Mouse (Mus musculus): ENCODE data around the gene Nrbf2. TPM values are rescaled to one million over a fixed set of nuclear protein-coding genes. Genes with fewer than 3 reads are reported as not detected.

Nrbf2 gene
- total RNA-seq (2021), result 10 to 100 TPM; 10.4 to 10.6 TPM

DNA sequence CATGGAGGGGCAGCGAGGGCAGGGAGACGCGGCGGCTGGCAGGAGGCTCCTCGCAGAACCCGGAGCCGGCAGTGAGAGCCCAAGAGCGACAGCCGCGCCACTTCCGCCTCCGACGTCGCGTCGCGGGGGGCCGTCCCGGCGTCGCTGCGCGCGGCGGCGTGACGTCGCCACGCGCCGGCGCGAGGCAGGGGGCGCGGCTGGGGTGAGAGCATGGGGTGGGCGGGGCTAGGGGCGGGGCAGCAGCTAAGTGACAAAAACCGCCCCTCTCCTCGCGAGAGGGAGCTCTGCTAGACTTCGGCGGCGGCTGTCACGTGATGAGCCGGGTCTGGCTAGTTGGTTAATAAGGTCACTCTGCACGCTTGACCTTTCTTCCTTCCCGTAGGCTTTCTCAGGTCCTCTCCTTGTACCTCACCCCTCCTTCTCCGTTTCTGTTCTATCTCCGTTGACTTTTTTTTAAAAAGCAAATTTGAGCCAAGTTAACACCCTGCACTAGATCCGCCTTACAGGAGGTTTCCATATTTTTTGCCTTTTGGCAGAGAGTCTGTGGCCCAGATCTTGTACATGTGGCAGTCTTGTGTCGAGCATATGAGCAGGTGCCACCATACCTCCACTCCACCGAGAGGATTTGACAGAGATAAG is at the start of gene Nrbf2:
TSS of gene Nrbf2 (minus strand) at position 130 of the 639 bp plus-strand sequence.
- intact Hi-C loops (cut with DNase I), result loop anchor here (1.0 kb wide), 1 partner anchor 95 kb away; no protein-coding TSS in a partner anchor
- peak; percentile 88 to 89 for DNase-seq

DNA sequence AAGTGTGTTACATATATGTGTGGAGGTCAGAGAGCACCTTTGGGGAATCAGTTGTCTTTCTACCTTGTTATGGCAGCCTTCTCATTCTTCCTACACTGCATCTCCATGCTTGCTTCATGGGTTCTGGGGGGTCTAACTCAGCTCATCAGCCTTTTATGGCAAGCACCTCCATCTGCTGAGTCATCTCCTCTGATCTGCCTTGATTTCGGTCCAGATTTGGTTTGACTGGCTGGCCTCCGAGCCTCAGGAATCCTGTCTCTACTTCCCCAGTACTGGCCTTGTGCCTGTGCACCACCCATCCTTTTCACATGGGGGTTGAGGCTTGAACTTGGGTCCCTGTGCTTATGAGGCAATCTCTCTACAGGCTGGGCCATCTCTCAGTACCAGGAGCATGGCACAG is 45.5 kb upstream of the Nrbf2 start:
- no peak for DNase-seq
- intact Hi-C loops (cut with DNase I), result no loop called here

DNA sequence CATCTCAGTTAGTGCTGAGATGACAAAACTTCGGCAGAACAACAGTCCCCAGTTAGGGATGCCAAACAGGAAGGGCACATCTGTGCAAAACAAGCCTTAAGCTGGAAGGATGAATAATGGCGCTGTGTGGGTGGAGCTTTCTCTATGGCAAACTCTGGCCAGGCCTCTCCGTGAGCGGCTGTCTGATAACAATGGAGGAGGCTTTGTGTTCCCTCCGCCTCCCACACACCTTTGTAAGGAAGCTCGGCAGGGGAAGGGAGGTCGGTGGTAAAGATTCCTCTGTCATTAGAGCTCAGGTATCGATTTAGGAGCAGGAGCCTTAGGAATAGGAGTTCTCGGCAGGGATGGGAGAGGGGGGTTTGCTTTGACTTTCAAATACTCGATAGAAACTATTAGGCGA is 44.6 kb upstream of the Nrbf2 start:
- no peak for DNase-seq
- intact Hi-C loops (cut with DNase I), result no loop called here

DNA sequence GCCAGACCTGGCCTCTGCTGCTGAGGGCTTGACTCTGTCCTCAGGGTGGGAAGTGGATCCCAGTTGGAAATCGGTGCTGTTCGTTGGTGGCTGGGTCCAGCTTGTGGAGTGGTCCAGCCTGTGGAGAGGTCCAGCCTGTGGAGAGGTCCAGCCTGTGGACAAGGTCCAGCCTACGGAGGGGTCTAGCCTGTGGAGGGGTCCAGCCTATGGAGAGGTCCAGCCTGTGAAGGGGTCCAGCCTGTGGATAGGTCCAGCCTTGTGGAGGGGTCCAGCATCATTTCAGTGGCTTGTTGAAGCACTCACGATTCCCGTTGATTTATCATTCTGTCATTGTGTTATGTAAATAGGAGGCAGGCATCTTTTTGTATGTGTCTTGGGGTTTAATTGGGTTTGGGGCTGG is 43.1 kb upstream of the Nrbf2 start:
- no peak for DNase-seq

DNA sequence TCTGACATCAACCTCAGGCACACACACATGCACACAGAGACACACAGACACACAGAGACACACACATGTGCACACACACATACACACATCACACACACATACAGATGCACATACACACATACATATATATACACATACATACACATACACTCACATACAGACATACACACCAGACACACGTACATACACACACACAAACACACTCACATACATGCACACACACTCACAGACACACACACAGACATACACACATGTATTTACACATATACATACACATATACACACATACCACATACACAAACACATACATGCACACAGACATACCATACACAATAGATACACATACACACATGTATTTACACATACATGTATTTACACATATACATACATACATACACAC is 38.9 kb upstream of the Nrbf2 start:
- intact Hi-C loops (cut with DNase I), result no loop called here
- DNase-seq, result no peak

More for the DNA sequence above, 43.1 kb upstream of the Nrbf2 start:
- intact Hi-C loops (cut with DNase I), result no loop called here

DNA sequence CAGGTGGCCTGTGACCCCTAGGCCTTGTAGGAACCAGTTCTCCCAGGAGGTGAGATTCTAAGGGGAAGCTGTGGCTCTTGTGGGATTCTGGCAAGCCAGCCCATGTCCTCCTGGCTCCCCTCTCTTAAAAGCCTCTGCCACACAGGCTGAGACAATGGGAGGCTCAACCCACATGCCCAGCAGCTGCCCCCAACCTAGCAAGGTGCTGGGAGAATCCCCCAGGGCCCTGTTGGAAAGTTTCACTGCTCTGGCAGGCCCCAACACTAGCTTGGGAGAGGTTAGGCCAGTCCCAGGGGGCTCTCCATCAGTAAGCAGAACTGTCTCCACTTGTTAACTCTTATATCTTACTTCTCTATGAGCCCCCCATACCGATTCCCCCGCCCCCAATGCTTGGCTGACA is 36.3 kb upstream of the Nrbf2 start:
- intact Hi-C loops (cut with DNase I), result no loop called here

DNA sequence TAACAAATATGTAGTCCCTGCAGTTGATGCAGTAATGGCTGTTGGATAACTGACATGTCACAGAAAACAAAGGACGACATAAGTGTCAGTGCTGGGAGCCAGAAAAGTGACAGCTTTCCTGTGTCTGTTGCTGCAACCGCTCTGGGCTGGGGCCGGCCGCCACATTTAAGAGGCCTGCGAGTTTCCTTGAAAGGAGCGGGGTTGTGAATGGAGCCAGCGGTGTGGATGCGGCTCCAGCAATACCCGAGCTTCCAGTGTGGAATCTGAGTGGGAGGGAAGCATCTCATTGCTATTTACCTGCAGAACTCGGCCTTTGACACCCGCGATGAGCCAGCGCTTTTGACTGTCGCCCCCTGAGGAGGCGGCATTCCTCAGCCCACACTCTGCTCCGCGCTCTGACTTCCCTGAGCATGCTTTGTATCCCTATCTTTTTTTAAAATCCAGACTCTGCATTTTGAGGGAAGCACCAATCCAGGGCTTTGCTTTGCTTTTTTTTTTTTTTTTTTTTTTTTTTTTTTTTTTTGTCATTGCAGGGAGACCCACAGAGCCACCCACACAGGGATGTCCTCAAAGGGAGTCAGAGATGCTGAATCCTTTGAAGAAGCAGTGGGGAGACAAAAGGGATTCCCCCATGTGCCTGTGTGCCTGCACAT is 35.2 kb upstream of the Nrbf2 start:
- DNase-seq, result no peak
- intact Hi-C loops (cut with DNase I), result no loop called here

More for the DNA sequence above, 36.3 kb upstream of the Nrbf2 start:
- DNase-seq, result no peak

DNA sequence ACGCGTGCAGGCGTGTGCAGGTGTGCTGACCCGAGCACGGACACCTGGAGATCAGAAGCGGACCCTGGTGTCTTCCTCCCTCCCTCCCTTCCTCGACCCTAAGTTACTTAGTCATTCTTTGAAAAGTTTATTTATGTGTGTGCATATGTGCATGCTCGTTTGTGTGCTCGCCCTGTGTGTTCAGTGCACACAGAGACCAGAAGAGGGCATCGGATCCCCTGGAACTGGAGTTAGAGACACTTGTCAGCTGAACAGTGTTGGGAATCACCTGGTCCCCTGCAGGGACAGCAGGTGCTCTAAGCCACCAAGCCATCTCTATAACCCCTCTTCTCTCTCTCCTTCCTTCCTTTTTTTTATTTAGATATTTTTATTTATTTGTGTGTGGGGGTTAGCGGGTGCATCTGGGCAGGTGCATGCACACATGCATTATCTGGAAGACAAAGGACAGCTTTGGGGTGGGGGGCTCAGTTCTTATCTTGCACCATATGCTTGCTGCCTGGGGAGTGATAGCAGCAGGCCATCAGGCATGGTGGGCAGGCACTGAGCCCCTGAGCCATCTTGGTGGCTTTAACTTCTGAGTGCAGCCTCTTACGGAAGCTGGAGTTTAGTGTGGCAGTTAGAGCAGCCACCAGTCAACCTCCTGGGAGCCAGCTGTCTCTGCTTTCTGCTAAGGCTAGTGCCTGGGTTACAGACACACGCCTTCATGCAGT is 34.1 kb upstream of the Nrbf2 start:
- intact Hi-C loops (cut with DNase I), result loop anchor here (5.0 to 10.0 kb wide), 2 partner anchors 663 to 826 kb away; no protein-coding TSS in a partner anchor
- no peak for DNase-seq

DNA sequence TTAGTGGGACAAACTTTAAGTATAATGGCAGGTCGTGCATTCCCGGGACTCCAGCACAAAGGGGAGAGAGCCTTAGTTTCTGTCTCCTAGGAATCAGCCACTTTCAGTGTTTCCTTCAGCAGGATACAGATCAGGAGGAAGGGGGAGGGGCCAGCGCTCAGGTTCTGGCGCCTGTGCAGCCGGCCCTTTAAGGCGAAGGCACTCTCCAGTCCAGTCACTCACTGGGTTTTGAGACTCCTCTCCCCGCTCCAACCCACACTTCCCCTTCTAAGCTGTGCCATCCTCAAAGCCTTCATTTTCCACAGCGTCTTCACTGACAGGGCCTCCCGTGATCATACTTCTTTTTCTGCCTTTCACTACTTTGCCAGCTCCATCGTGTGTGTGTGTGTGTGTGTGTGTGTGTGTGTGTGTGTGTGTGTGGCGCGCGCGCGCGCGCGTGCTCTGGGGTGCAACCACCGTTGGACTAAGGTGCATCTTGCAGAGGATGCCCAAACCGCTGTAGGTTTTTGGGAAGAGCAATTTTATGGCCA is 32.9 kb upstream of the Nrbf2 start:
- DNase-seq, result peak; percentile 46 to 49
- intact Hi-C loops (cut with DNase I), result loop anchor here (2.0 to 10.0 kb wide), 4 partner anchors 403 to 827 kb away; no protein-coding TSS in a partner anchor

DNA sequence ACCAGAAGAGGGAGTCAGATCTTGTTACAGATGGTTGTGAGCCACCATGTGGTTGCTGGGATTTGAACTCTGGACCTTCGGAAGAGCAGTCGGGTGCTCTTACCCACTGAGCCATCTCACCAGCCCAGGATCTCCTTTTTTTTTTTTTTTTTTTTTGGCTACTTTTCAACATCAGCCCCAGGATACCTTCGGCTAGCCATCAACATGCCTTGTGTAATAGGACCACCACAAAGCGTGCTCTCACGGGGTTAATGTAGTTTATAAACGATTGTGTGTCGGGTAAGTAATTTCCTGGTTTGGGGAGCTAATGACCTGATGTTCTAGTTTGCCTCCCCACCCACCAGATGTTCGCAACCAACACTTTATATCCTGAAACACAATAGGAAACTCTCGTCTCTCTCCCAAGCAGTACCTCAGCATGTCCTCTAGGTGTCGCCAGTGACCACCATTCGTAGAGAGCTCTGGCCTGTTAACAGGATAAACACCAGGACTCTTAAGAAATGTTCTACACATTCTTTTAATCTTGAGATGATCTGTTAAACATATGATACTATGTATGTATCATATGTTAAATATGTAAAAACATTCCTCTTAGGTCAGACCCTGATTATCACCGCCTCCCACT is 29.8 kb upstream of the Nrbf2 start:
- intact Hi-C loops (cut with DNase I), result loop anchor here (1.0 to 10.0 kb wide), 7 partner anchors 222 to 830 kb away; no protein-coding TSS in a partner anchor
- peak; percentile 75 to 84 for DNase-seq

DNA sequence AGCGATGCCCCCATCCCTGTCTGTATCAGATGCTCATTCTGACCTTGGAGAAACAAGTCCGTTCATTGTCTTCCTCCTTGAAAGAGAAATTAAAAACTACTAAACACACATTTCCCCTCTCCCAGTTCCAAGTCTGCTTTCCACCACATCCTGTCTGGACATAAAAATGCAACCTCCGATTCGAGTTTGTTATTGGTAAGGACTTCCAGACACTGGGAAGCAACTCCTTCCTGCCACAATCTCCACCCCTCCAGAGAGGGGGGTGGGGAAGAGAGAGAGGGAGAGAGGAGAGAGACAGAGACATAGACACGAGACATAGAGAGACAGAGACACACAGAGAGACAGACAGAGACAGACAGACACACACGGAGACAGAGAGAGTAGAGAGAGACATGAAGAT is 27.4 kb upstream of the Nrbf2 start:
- peak in 1 of 2 experiments; percentile 28 for DNase-seq
- intact Hi-C loops (cut with DNase I), result loop anchor here (5.0 to 10.0 kb wide), 2 partner anchors 460 to 832 kb away; no protein-coding TSS in a partner anchor

DNA sequence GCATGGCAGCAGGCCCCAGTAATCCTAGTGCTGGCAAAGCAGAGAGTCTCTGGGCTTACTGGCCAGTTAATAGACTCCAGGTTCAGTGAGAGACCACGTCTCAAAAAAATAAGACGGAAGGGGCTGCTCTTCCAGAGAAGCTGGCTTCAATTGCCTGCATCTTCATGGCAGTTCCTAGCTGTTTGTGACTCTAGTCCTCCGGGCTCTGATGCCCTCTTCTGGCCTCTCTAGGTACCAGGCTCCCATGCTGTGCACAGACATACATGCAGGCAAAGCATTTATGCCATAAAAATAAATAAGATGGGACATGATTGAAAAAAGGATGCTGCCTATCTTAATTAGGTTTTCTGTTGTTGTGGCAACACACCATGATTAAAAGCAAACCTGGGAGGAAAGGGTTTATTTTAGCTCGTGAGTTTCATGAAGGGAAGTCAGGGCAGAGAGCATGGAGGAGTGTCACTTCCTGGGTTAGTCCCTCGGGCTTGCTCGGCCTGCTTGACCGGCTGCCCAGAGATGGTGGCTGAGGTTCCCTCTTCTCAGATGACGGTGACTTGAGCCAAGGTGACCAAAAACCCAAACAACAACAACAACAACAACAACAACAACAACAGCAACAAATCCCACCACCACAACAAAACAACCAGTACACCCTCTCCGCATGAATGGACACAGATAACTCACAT is 26.3 kb upstream of the Nrbf2 start:
- intact Hi-C loops (cut with DNase I), result loop anchor here (1.0 to 10.0 kb wide), 5 partner anchors 23 to 833 kb away; no protein-coding TSS in a partner anchor
- peak; percentile 78 to 82 for DNase-seq

DNA sequence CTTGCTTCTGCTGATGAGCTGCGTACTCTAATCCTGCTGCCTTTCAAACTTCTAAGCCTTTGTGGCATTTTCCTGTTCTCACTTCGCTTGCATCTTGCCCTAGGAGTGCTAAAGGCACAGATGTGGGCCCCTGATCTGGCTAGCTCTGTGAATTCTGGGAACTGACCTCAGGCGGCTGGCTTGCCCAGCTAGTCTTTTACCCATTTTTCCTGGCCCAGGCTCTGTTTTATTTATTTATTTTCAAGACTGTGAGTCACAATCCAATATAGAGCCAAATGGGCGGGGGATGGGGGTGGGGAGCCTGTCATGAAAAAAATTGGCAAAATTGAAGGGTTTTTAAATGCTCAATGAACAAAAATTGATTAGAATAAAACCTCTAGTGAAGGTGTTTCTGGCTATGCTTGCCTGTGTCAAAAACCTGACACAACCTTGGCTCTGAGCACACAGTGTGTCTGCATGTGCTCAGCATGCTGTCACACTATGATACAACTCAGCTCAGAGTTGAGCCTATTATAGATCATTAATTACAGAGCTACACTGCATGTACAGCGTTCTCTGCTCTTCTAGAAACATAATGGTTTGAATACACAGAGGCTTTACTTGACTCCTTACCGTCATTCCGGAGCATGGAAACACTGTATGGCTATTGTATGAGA is 24.5 kb upstream of the Nrbf2 start:
- intact Hi-C loops (cut with DNase I), result loop anchor here (2.0 to 10.0 kb wide), 3 partner anchors 21 to 835 kb away; no protein-coding TSS in a partner anchor

DNA sequence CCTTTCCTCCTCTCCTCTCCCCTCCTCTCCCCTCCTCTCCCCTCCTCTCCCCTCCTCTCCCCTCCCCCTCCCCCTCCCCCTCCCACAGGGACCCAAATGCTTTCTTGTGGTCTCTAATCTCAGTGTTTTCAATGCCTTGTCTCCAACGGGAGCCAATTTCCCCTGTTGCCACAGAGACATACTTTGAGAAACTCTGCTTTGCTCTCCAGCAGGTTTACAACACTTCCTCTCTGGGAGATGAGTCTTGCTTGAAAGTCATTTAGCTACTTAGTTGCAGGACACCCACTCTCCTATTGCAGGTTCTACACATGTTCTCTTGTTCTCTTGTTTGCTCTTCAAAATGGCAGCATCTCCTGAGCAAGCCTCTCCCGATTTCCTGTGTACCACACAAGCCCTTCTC is 17.2 kb upstream of the Nrbf2 start:
- DNase-seq, result no peak
- intact Hi-C loops (cut with DNase I), result no loop called here

More for the DNA sequence above, 24.5 kb upstream of the Nrbf2 start:
- DNase-seq, result no peak

DNA sequence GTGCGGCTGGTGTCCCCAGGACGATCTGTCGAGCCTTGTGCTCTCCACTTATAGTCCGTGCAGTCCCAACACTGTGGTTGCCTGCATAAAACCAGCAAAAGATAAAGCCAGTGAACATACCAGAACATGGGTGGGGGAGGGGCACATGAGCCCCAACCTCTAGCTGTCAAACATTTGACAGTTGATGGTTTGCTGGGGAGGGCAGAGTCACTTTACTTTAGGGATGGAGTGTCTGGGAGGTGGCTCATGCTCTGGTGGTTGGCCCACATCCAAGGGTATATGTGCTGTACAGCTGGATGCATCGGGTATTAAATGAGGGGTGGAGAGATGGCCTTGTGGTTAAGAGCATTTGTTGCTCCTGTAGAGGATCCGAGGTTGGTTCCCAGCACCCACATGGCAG is 15.9 kb upstream of the Nrbf2 start:
- intact Hi-C loops (cut with DNase I), result no loop called here
- no peak for DNase-seq

DNA sequence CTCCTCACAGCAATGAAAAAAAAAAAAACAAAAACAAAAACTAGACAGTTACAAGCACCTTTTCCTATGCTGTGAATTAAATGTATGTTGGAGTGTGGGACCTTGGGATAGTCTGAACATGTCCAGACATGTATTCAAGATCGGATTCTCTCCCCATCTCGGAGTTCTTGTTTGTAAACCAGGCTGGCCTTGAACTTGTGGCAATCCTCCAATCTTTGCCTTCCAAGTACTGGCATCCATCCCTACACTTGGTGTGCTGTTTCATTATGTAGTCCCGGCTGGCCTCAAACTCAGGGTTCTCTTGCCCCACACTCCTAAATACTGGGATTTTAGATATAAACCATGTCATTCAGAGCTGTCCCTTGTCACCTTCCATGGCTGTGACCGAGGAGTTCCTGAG is 14.2 kb upstream of the Nrbf2 start:
- intact Hi-C loops (cut with DNase I), result no loop called here
- no peak for DNase-seq

DNA sequence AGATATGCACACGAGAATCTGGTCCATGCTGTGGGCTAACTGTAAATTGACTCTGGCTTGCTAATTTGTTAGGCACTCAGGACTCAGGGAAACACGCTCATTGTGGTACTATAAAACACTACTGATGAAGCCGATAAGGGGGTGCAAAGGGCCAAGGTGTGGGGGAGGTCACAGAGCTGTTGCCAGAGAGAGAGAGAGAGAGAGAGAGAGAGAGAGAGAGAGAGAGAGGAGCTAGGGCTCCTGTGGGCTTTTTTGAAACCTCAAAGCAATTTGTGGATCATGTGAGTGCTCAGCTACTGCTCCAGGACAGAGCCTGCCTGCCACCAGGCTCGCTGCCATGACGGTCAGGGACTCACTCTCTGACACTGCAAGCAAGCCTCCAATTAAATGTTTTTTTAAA is 13.8 kb upstream of the Nrbf2 start:
- DNase-seq, result no peak
- intact Hi-C loops (cut with DNase I), result no loop called here

DNA sequence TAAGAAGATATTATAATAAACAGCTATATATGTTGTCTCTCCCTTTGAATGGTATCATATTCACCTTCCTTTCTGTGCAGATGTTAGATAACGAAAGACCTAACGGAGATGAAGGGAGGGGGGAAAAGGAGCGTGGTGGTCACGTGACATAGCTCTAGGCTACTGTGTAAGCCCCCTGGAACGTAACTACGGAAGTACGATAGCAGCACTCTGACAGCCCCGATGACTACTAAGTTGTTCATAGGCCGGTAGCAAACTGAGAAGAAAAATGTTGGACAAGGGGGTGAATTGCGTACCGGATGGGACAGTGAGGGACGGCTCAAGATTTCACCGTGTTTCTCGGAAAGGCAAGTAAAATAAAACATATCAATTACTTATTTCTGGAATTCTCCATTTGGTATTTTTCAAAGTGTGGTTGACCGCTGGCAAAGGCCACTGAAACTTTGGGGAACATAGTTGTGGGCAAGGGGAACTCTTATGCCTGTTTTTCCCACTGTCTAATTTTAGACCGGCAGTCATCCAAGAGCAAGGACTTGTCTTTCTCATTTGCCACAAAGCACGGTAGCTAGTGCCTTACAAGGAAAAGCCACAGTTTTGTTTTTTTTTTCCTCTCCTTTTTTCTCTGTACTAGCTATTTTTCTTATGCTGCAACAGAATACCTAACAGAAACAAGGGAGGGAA is 12.2 kb upstream of the Nrbf2 start:
- intact Hi-C loops (cut with DNase I), result no loop called here
- DNase-seq, result no peak

All from heart, postnatal 10 days (tissue).